Mouse (Mus musculus): ENCODE results near the gene Gpr132. TPM values are rescaled to one million over a fixed set of nuclear protein-coding genes. Genes with fewer than 3 reads are reported as not detected.
A peak's percentile ranks its signal among the peaks of the same experiment; 100 is the strongest.

Gene Gpr132
- polyA plus RNA-seq (2012; rRNA removed), result 3.4 and 4.1 TPM in 2 replicates

- no peak for DNase-seq (ENCODE audit: low spot score)
These were observed at the start of gene Gpr132 for GRCm38 (mm10) chr12:112868178-112869087. Gpr132 (minus strand) TSS chr12:112868228.

- DNase-seq (ENCODE audit: low spot score), result no peak
These were observed 49.5 kb upstream of the Gpr132 start for GRCm38 (mm10) chr12:112917486-112917885.

- no peak for DNase-seq (ENCODE audit: low spot score)
These were observed 48.8 kb upstream of the Gpr132 start for GRCm38 (mm10) chr12:112916698-112917400.

- no peak for DNase-seq (ENCODE audit: low spot score)
These were observed 47.6 kb upstream of the Gpr132 start for GRCm38 (mm10) chr12:112915587-112915986.

GRCm38 (mm10) chr12:112914527-112914926 is 46.5 kb upstream of the Gpr132 start:
- no peak for DNase-seq (ENCODE audit: low spot score)

GRCm38 (mm10) chr12:112912951-112913745 is 45.1 kb upstream of the Gpr132 start:
- no peak for DNase-seq (ENCODE audit: low spot score)

- no peak for DNase-seq (ENCODE audit: low spot score)
These were observed 43.7 kb upstream of the Gpr132 start for GRCm38 (mm10) chr12:112911701-112912100.

- DNase-seq (ENCODE audit: low spot score), result no peak
These were observed 41.0 kb upstream of the Gpr132 start for GRCm38 (mm10) chr12:112908991-112909390.

GRCm38 (mm10) chr12:112905001-112905400 is 37.0 kb upstream of the Gpr132 start:
- DNase-seq (ENCODE audit: low spot score), result no peak

GRCm38 (mm10) chr12:112903941-112904340 is 35.9 kb upstream of the Gpr132 start:
- DNase-seq (ENCODE audit: low spot score), result no peak

GRCm38 (mm10) chr12:112900641-112901040 is 32.6 kb upstream of the Gpr132 start:
- no peak for DNase-seq (ENCODE audit: low spot score)

- no peak for DNase-seq (ENCODE audit: low spot score)
These were observed 30.9 kb upstream of the Gpr132 start for GRCm38 (mm10) chr12:112898960-112899359.

GRCm38 (mm10) chr12:112898351-112898750 is 30.3 kb upstream of the Gpr132 start:
- no peak for DNase-seq (ENCODE audit: low spot score)

- DNase-seq (ENCODE audit: low spot score), result no peak
These were observed 29.6 kb upstream of the Gpr132 start for GRCm38 (mm10) chr12:112897522-112898212.

GRCm38 (mm10) chr12:112894969-112895368 is 26.9 kb upstream of the Gpr132 start:
- no peak for DNase-seq (ENCODE audit: low spot score)

GRCm38 (mm10) chr12:112894303-112894884 is 26.4 kb upstream of the Gpr132 start:
- no peak for DNase-seq (ENCODE audit: low spot score)

- no peak for DNase-seq (ENCODE audit: low spot score)
These were observed 17.4 kb upstream of the Gpr132 start for GRCm38 (mm10) chr12:112885465-112885864.

- no peak for DNase-seq (ENCODE audit: low spot score)
These were observed 13.3 kb upstream of the Gpr132 start for GRCm38 (mm10) chr12:112881301-112881815.

GRCm38 (mm10) chr12:112880661-112881060 is 12.6 kb upstream of the Gpr132 start:
- DNase-seq (ENCODE audit: low spot score), result no peak

- no peak for DNase-seq (ENCODE audit: low spot score)
These were observed 11.7 kb upstream of the Gpr132 start for GRCm38 (mm10) chr12:112879731-112880130.

GRCm38 (mm10) chr12:112877607-112878020 is 9.6 kb upstream of the Gpr132 start:
- DNase-seq (ENCODE audit: low spot score), result peak; percentile 66
